Mouse (Mus musculus) heart, postnatal 0 days (tissue): ENCODE measurements around the gene Rhbdd3.

ENCODE experiments used
- CTCF ChIP-seq: IDR thresholded peaks from 2 replicates; pipeline ENCODE4 v1.5.1; 2016; ENCODE audit warnings: antibody characterized with exemption, control low read depth, low read depth
- EP300 ChIP-seq: IDR thresholded peaks from 2 replicates; pipeline ENCODE4 v1.6.1; 2016; ENCODE audit warnings: antibody characterized with exemption, low read depth

- TF ChIP-seq CTCF (no peak), EP300 (no peak)
Observed at GRCm38 (mm10) chr11:5054151-5054550, 44.6 kb upstream of the Rhbdd3 start.
